Mouse (Mus musculus) heart, postnatal 4 days (tissue): ENCODE data around the gene Xirp1. TPM values are rescaled to one million over a fixed set of nuclear protein-coding genes. Genes with fewer than 3 reads are reported as not detected.
A peak's percentile ranks its signal among the peaks of the same experiment; 100 is the strongest.
"Not testable (repeated sequence)": the region's sequence is repeated elsewhere in the genome, so short reads cannot be mapped to it uniquely, and the experiment has no call there.

Experiments used
- DNase-seq: peaks from one replicate; pipeline ENCODE4 v3.0.0; 2021
- total RNA-seq, 2 experiments: library from RNA; stranded (reverse); gene quantifications; 2 replicates each; pipeline ENCODE4 v1.2.3; 2021

Xirp1 gene
- total RNA-seq, 2 experiments from 2014 or later = 162 to 169 TPM

DNA sequence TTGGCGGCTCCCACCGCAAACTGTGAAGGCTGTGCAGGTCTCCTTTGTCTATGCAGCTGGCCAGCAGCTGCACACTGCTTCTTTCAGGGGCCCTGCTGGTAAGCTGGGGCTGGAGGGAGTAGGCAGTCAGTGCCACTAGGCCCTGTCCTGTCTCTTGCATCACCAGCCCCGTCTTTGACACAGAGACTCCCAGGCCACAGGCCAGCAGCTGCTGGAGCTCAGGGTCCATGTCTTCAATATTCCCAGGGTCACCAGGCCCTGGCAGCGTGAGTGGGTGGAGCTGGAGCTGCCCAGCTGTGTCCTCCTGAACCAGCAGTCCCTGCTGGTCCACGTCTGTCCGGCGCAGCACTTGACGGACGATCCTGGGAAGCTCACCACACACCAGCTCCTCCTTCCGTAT, 6.4 kb downstream of the Xirp1 start:
- no peak for DNase-seq

- DNase-seq = no peak
Measured at GRCm38 (mm10) chr9:120014828-120015227, 8.6 kb downstream of the Xirp1 start.

- DNase-seq = peak; percentile 38
Measured at GRCm38 (mm10) chr9:120013251-120013820, 10.1 kb downstream of the Xirp1 start.

DNA sequence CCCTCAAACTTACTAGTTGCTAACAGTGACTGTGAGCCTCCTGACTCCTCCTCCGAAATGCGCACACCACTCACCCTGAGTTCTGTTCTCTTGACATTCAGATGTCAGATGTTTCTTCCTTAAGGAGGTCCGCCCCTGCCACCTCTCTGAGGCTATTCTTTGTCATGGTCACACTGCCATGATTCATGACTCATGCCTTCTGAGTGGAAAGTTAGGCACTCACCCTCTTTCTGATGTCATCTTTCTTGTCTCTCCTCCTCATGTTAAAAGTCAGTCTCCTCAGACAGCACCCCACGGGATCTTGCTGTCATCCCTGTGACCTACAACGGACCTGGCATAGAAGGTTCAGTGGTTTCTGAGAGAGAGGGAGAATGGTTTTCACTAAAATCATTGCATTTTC, 10.6 kb downstream of the Xirp1 start:
- DNase-seq = no peak

- DNase-seq = not testable (repeated sequence)
Measured at GRCm38 (mm10) chr9:120012161-120012560, 11.2 kb downstream of the Xirp1 start.

GRCm38 (mm10) chr9:120011533-120011932, 11.9 kb downstream of the Xirp1 start:
- DNase-seq = peak; percentile 84

- peak; percentile 99 for DNase-seq
Measured at GRCm38 (mm10) chr9:120010781-120011511, 12.5 kb downstream of the Xirp1 start.

- no peak for DNase-seq
Measured at GRCm38 (mm10) chr9:120009871-120010270, 13.5 kb downstream of the Xirp1 start.

- no peak for DNase-seq
Measured at GRCm38 (mm10) chr9:120009226-120009841, 14.1 kb downstream of the Xirp1 start.

DNA sequence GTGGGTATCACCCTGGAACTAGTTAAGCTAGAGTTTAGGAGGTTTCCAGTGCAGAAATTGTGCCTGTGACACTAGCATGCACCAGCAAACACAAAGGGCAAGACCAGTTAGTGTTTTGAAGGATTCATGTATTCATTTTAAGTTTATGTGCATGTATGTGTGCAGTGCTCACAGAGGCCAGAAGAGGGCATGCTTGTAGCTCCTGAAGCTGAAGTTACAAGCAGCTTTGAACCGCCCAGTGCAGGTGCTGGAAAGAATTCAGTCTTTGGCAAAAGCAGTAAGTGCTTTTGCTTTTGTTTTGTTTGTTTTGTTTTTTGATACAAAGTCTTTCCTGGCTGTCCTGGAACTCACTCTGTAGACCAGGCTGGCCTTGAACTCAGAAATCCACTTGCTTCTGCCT, 15.6 kb downstream of the Xirp1 start:
- DNase-seq = no peak

- no peak for DNase-seq
Measured at GRCm38 (mm10) chr9:120005936-120006335, 17.5 kb downstream of the Xirp1 start.

GRCm38 (mm10) chr9:120002893-120003292, 20.5 kb downstream of the Xirp1 start:
- no peak for DNase-seq

GRCm38 (mm10) chr9:120001945-120002725, 21.3 kb downstream of the Xirp1 start:
- DNase-seq = peak; percentile 92

DNA sequence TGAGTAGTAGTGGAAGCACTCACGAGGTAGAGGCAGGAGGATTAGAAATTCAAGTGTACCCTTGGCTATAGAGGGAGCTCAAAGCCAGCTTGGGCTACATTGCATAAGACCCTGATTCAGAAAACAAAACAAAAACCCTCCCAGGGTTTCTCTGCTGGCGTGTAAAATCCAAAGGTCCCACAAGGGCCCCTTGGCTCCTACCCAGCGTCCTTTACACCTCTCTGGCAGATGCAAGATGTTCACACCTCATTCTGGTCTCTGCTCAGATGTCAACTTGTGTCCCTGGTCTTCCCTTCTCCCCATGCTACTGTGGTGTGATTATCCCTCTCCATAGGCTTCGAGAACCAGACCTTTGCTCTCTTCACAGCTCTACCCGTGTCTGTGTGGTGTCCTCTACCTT, 22.6 kb downstream of the Xirp1 start:
- no peak for DNase-seq

- DNase-seq = no peak
Measured at GRCm38 (mm10) chr9:119999636-120000035, 23.8 kb downstream of the Xirp1 start.

DNA sequence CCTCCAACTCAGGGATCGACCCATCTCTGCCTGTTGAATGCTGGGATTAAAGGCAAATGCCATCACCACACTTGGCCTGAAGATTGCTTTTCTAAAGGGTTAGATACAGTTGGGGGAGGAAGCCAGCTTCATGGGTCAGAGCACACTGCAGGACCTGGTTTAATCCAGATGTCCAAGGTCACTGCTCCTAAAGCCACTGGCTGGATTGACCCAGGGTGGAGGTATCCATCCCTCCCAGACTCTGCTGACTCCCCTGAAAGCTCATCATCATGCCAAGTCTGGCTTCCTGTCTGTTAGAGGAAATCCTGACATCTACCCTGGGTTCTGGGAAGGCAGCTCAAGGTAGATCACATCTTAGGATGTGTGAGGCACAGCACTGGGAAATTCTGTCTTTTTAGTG, 24.6 kb downstream of the Xirp1 start:
- no peak for DNase-seq

GRCm38 (mm10) chr9:119996080-119996479, 27.3 kb downstream of the Xirp1 start:
- no peak for DNase-seq

DNA sequence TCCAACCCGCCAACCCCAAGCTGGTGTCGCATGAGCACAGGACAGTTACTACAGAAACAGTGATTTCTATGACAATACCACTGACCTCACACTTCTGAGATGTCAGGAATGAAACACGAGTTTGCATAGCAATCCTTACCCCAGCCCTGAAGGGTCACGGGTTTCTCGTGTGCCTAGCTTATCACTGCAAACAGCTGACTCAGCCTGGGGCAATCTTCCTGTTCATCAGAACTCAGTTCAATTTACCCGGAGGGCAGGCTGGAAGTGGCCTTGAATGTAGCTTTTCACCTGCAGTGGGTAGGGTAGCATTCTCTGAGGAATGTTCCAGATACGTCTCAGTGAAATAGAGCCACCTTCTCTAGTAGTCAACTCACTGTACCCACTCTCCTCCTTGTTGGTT, 29.2 kb downstream of the Xirp1 start:
- DNase-seq = no peak

DNA sequence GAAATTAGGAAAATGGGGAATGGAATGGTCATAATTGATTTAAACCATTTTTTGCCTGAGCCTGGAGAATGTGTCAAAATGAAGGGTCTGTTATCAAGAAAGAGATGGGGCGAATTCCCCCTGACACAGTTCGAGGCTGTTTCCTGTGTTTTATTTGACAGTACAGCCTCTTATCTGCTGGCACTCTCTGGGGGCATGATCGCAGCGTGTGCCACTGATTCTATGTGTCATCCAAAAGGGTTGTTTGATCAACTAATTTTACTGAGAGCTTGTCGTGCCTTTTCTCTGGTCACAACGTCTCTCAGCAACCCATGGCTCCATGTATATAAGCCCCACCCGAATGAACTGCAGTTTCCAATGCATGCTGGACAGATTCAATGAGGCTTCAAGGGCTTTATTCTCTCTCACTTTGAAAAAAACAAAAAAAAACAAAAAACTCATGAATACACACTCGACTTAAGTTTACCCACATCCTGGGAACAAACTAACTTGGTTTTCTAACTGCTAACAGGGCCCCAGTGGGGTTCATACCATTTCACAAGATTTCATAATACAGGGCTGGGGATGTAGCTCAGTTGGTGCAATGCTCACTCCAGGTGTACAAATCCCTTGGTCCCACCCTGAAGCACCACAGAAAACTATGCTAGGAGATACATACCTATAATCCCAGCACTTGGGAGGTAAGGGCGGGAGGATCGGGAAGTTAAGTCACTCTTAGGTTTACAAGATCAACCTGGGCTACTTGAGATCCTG, 30.1 kb downstream of the Xirp1 start:
- no peak for DNase-seq

DNA sequence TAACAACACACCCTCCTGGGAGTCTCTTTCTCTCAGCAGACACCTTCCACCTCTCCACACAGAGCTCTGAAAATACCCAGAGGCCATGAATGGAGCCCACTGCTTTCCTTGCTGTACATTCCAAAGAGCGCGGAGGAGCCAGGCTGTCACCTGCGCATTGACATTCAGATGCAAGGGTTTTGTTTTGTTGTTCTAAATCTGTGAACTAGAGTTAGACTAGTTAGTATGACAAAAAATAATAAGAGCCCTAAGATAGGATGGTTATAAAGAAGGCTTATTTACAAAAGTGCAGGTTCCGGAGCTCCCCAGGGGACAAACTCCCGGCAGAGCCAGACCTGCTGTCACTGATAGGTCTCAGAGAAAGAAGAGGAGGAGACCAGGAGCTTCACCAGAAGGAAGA, 32.1 kb downstream of the Xirp1 start:
- DNase-seq = no peak

- DNase-seq = no peak
Measured at GRCm38 (mm10) chr9:119988304-119988703, 35.1 kb downstream of the Xirp1 start.

DNA sequence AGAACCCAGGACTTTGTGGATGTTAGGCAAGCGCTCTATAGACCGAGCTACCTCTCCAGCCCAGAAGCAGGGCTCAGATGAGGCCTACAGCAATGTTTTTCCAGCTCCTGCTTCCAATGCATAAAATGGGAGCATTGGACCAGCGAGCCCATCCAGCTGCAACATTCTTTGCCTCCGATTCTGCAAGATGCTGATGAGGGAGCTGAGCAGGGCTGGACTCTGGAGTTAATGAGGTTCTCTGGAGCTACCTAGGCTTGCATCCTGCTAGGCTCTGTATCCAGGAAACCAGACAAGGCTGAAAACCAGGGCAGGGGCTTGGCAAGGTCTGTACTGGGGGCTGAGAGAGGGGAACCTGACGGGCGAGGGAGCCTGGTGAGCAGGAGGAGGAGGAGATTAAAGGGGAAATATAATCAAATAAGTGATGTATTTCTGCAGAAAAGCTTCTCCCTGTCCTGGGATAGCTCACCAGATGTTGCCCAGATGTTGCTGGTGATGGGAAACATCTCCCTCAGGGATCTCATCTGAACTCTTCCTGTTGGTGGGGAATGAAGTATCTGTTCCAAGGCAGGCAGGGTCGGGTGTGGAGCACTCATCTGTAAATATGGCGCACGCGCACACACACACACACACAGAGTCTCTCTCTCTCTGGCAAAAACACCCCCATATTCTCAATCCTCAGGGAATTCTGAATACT, 37.4 kb downstream of the Xirp1 start:
- DNase-seq = no peak
